Mouse (Mus musculus) bone marrow macrophage, adult 2 months (primary cell): ENCODE results near the gene Krtdap.

Source experiments
- CTCF ChIP-seq: IDR thresholded peaks from 2 replicates; pipeline ENCODE4 v1.5.1; 2012; ENCODE audit warnings: low read depth, mild to moderate bottlenecking, low read length, moderate library complexity
- POLR2A ChIP-seq: IDR thresholded peaks from 2 replicates; pipeline ENCODE4 v1.6.1; 2012; ENCODE audit warnings: mild to moderate bottlenecking, low read depth, low read length, borderline replicate concordance

- TF ChIP-seq CTCF: no peak
- TF ChIP-seq POLR2A: no peak
Observed at GRCm38 (mm10) chr7:30823675-30824074, 36.0 kb downstream of the Krtdap start, which contains the start of gene Ffar2.
